Mouse (Mus musculus) erythroblast, embryonic 14.5 days (primary cell): ENCODE results near the gene Rbak. TPM values are rescaled to one million over a fixed set of nuclear protein-coding genes. Genes with fewer than 3 reads are reported as not detected.

ENCODE experiments used
- H3K27me3 ChIP-seq: 2 replicates; pipeline ENCODE4 v1.6.1; 2012; ENCODE audit warnings: inconsistent platforms; ENCODE audit not compliant: control insufficient read depth
- H3K36me3 ChIP-seq: 2 replicates; pipeline ENCODE4 v1.6.1; 2012; ENCODE audit warnings: mild to moderate bottlenecking, inconsistent platforms; ENCODE audit not compliant: control insufficient read depth
- H3K4me1 ChIP-seq: 2 replicates; pipeline ENCODE4 v1.6.1; 2012; ENCODE audit warnings: inconsistent platforms; ENCODE audit not compliant: control insufficient read depth
- H3K4me3 ChIP-seq: replicated peaks from 2 replicates; pipeline ENCODE3; 2012; ENCODE audit warnings: moderate library complexity, mild to moderate bottlenecking, inconsistent platforms
- H3K9me3 ChIP-seq: 2 replicates; pipeline ENCODE4 v1.6.1; 2012; ENCODE audit warnings: low read length, inconsistent platforms, mixed read lengths; ENCODE audit not compliant: control insufficient read depth
- GATA1 ChIP-seq: IDR thresholded peaks from 2 replicates; pipeline ENCODE4 v1.6.1; 2012; ENCODE audit warnings: low read length, inconsistent platforms, mixed read lengths
- TAL1 ChIP-seq: IDR thresholded peaks from 3 replicates; pipeline ENCODE4 v1.6.1; 2012; ENCODE audit warnings: low read length, inconsistent platforms, mixed read lengths
- polyA plus RNA-seq: library from polyadenylated mRNA; stranded (reverse); fragments of >175 nt; gene quantifications from 2 replicates; pipeline ENCODE4 v1.2.3, GENCODE M21; 2012

The Rbak gene
- polyA plus RNA-seq, 1 experiment: 0.01 TPM

DNA sequence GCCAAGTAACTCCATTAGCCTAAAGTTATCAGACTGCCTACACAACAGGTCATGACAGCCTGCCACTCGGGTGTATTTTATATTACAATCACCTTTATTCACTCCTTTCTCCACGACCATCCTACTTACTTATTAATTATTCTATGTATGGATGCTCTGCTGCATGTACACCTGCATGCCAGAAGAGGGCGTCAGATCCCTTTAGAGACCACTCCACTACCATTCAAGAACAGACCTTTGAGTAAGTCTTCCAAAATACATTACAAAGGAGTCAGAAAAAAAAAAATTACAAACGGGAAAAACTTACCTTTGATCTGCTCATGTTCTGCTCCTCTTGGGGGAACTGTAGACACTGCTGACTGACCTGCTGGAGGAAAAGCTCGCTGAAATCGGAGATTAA is 1.4 kb downstream of the Rbak start:
- Histone ChIP-seq H3K9me3 (peaks cover 17% of the 10 kb centered on the region), H3K36me3 (peaks cover 38% of the 10 kb centered on the region), H3K4me3 (no peak overlapping the region), H3K4me1 (peaks cover 21% of the 10 kb centered on the region), H3K27me3 (no peaks in the 10 kb centered on the region)
- TF ChIP-seq GATA1: no peak
- no peak for TF ChIP-seq TAL1

GRCm38 (mm10) chr5:143177541-143178200 is 2.9 kb downstream of the Rbak start:
- H3K9me3 ChIP-seq: peaks cover 29% of the 10 kb centered on the region
- H3K36me3 ChIP-seq: peaks cover 51% of the 10 kb centered on the region
- no peak overlapping the region for H3K4me3 ChIP-seq
- H3K27me3 ChIP-seq: no peaks in the 10 kb centered on the region
- TF ChIP-seq GATA1 (no peak), TAL1 (no peak)
- H3K4me1 ChIP-seq: peaks cover 21% of the 10 kb centered on the region

DNA sequence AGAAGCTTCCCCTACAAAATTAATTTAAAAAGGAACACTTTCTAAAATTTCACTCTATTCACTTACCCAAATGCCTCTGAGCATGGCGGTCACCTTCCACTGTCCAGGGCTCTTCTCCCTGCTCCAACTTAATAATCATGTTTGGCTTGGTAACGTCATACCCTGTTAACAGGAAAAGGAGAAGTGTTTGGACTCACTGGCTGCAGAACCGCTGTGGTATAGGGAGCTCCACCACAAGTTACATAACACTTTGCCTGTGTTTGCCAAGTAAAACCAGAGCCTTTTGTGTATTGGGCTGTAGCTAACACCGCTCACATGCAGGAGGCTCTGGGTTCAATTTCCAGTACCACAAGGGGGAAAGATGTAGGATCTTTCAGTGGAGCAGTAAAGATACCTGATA is 4.6 kb downstream of the Rbak start:
- TF ChIP-seq GATA1 (no peak), TAL1 (no peak)
- Histone ChIP-seq H3K9me3 (peaks cover 41% of the 10 kb centered on the region), H3K4me3 (no peak overlapping the region), H3K36me3 (peaks cover 63% of the 10 kb centered on the region), H3K4me1 (peaks cover 21% of the 10 kb centered on the region), H3K27me3 (no peaks in the 10 kb centered on the region)

GRCm38 (mm10) chr5:143165508-143166070 is 15.0 kb downstream of the Rbak start:
- Histone ChIP-seq H3K4me3 (no peak overlapping the region), H3K27me3 (no peaks in the 10 kb centered on the region)

GRCm38 (mm10) chr5:143155534-143155933 is 25.0 kb downstream of the Rbak start:
- peaks cover 1% of the 10 kb centered on the region for H3K4me1 ChIP-seq
- H3K9me3 ChIP-seq: peaks cover 19% of the 10 kb centered on the region

More at GRCm38 (mm10) chr5:143165508-143166070, 15.0 kb downstream of the Rbak start:
- Histone ChIP-seq H3K9me3 (no peaks in the 10 kb centered on the region), H3K4me1 (peaks cover 8% of the 10 kb centered on the region), H3K36me3 (no peaks in the 10 kb centered on the region)
- TF ChIP-seq TAL1: no peak
- no peak for TF ChIP-seq GATA1

GRCm38 (mm10) chr5:143153756-143154155 is 26.8 kb downstream of the Rbak start:
- Histone ChIP-seq H3K36me3 (no peaks in the 10 kb centered on the region), H3K4me1 (peaks cover 1% of the 10 kb centered on the region), H3K27me3 (peaks cover 32% of the 10 kb centered on the region), H3K9me3 (peaks cover 31% of the 10 kb centered on the region), H3K4me3 (no peak overlapping the region)
- TF ChIP-seq TAL1 (no peak), GATA1 (no peak)

More at GRCm38 (mm10) chr5:143155534-143155933, 25.0 kb downstream of the Rbak start:
- H3K27me3 ChIP-seq: peaks cover 45% of the 10 kb centered on the region
- no peak for TF ChIP-seq TAL1
- no peak for TF ChIP-seq GATA1
- no peak overlapping the region for H3K4me3 ChIP-seq
- no peaks in the 10 kb centered on the region for H3K36me3 ChIP-seq

- TF ChIP-seq GATA1 (no peak), TAL1 (no peak)
- no peaks in the 10 kb centered on the region for H3K36me3 ChIP-seq
- peaks cover 31% of the 10 kb centered on the region for H3K9me3 ChIP-seq
- no peaks in the 10 kb centered on the region for H3K4me1 ChIP-seq
- H3K27me3 ChIP-seq: no peaks in the 10 kb centered on the region; the same call in none of the 2 replicates
- H3K4me3 ChIP-seq: no peak overlapping the region
Measured at GRCm38 (mm10) chr5:143150044-143150443, 30.5 kb downstream of the Rbak start.

DNA sequence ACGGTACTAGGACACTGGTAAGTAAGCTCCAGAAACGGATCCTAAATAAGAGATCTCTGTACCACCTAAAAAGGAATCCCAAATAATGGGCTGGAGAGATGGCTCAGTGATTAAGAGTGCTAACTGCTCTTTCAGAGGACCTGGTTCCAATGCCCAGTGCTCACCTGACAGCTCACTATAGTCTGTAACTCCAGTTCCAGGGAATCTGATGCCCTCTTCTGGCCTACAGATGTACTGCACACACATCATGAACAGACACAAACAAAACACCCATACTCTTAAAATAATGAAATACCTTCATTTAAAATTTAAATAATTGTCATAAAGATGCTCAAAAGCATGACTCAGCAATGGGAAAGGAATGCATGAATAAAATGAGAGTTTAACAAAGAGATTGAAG is 31.0 kb downstream of the Rbak start:
- H3K9me3 ChIP-seq: peaks cover 31% of the 10 kb centered on the region
- no peaks in the 10 kb centered on the region for H3K4me1 ChIP-seq
- H3K36me3 ChIP-seq: no peaks in the 10 kb centered on the region
- TF ChIP-seq TAL1 (no peak), GATA1 (no peak)
- no peak overlapping the region for H3K4me3 ChIP-seq
- no peaks in the 10 kb centered on the region; the same call in 1 of the 2 replicates for H3K27me3 ChIP-seq

- TF ChIP-seq TAL1 (no peak), GATA1 (no peak)
- H3K36me3 ChIP-seq: no peaks in the 10 kb centered on the region
- no peaks in the 10 kb centered on the region for H3K4me1 ChIP-seq
- peaks cover 31% of the 10 kb centered on the region for H3K9me3 ChIP-seq
- no peak overlapping the region for H3K4me3 ChIP-seq
- no peaks in the 10 kb centered on the region for H3K27me3 ChIP-seq
Measured at GRCm38 (mm10) chr5:143148661-143149060, 31.9 kb downstream of the Rbak start.
